Mouse (Mus musculus): ENCODE data around the gene Zbtb43. TPM values are rescaled to one million over a fixed set of nuclear protein-coding genes. Genes with fewer than 3 reads are reported as not detected.
A peak's percentile ranks its signal among the peaks of the same experiment; 100 is the strongest.

Gene Zbtb43
- total and polyA plus RNA-seq, 3 experiments = 8.5 to 10.9 (median 8.9) TPM

GRCm38 (mm10) chr2:33435036-33435650 is 33.2 kb downstream of the Zbtb43 start:
- no peak overlapping the region for H3K4me2 ChIP-seq (ENCODE audit: insufficient read depth, low read depth, poor library complexity, severe bottlenecking)
- no peak overlapping the region for H3K4me3 ChIP-seq (replicated peaks in 1 of 3; ENCODE audit: low read depth in 2 of 3, low read length in 2 of 3, poor library complexity in 1 of 3)
- in situ Hi-C loops (cut with MboI; ENCODE audit: low pct_ligation_motif_present, low pct_unique_long_range_greater_than_20kb, low sequenced_read_pairs) = no loop called here
- peaks cover 5 to 17% of the 10 kb centered on the region in 2 experiments for H3K4me1 ChIP-seq (ENCODE audit: control insufficient read depth in 1 of 2, insufficient read depth in 2 of 2)
- dilution Hi-C loops (cut with MboI; ENCODE audit: extremely low pct_ligation_motif_present, extremely low pct_unique_long_range_greater_than_20kb, low sequenced_read_pairs) = no loop called here
- no peak overlapping the region for H3K9ac ChIP-seq (ENCODE audit: insufficient read depth, low read depth)
- no peaks in the 10 kb centered on the region for H3K36me3 ChIP-seq (replicated peaks in 1 of 2; ENCODE audit: control insufficient read depth in 1 of 2, insufficient read depth in 1 of 2, low read length in 1 of 2)
- peaks cover 6% of the 10 kb centered on the region; the same call in 1 of the 2 replicates for H3K79me2 ChIP-seq (replicated peaks; ENCODE audit: control insufficient read depth, extremely low read depth, insufficient read depth, poor library complexity, severe bottlenecking)
- no peak for DNase-seq (ENCODE audit: extremely low read depth)
- H3K9me3 ChIP-seq (replicated peaks; ENCODE audit: low read length) = no peaks in the 10 kb centered on the region
- TF ChIP-seq NRF1 (IDR thresholded peaks at IDR 0.05; ENCODE audit: low read depth, low read length) = no peak
- no peak for TF ChIP-seq MAZ (IDR thresholded peaks at IDR 0.05; ENCODE audit: low read depth, low read length)
- TF ChIP-seq POLR2A (IDR thresholded peaks at IDR 0.05; ENCODE audit: low read depth, low read length) = no peak
- no peak for TF ChIP-seq ZMIZ1 (IDR thresholded peaks at IDR 0.05; ENCODE audit: low read depth, low read length)
- TF ChIP-seq ZNF384 (IDR thresholded peaks at IDR 0.05; ENCODE audit: low read depth, low read length) = no peak
- TF ChIP-seq BHLHE40 (IDR thresholded peaks at IDR 0.05; ENCODE audit: low read depth, low read length) = no peak
- TF ChIP-seq PAX5 (IDR thresholded peaks at IDR 0.05; ENCODE audit: low read length) = no peak
- no peak for TF ChIP-seq E2F4 (IDR thresholded peaks at IDR 0.05; ENCODE audit: insufficient replicate concordance, low read depth, low read length)
- TF ChIP-seq NELFE (IDR thresholded peaks at IDR 0.05; ENCODE audit: low read depth, low read length) = no peak
- no peak for TF ChIP-seq ZC3H11A (IDR thresholded peaks at IDR 0.05; ENCODE audit: low read depth, low read length)
- no peak for TF ChIP-seq USF1 (IDR thresholded peaks at IDR 0.05; ENCODE audit: low read depth, low read length)
- no peak for TF ChIP-seq CHD2 (IDR thresholded peaks at IDR 0.05; ENCODE audit: low read length)
- TF ChIP-seq CHD1 (IDR thresholded peaks at IDR 0.05; ENCODE audit: low read depth, low read length) = no peak
- TF ChIP-seq TBP (conservative IDR thresholded peaks at IDR 0.05; ENCODE audit: low read depth, low read length) = no peak
- no peak for TF ChIP-seq MAFK (IDR thresholded peaks at IDR 0.05; ENCODE audit: insufficient replicate concordance, low read length)
- TF ChIP-seq ZKSCAN1 (IDR thresholded peaks at IDR 0.05; ENCODE audit: borderline replicate concordance, low read depth, low read length) = no peak
- no peak for TF ChIP-seq USF2 (conservative IDR thresholded peaks at IDR 0.05; ENCODE audit: low read depth, low read length)
- peaks cover 2% of the 10 kb centered on the region for H3K27me3 ChIP-seq (replicated peaks)
- H3K27ac ChIP-seq (ENCODE audit: insufficient read depth, low read depth) = no peak overlapping the region

GRCm38 (mm10) chr2:33432877-33433276 is 35.5 kb downstream of the Zbtb43 start:
- Histone ChIP-seq H3K27me3 (replicated peaks) (no peaks in the 10 kb centered on the region), H3K9me3 (replicated peaks; ENCODE audit: low read length) (no peaks in the 10 kb centered on the region), H3K9ac (ENCODE audit: insufficient read depth, low read depth) (no peak overlapping the region), H3K36me3 (replicated peaks in 1 of 2; ENCODE audit: control insufficient read depth in 1 of 2, insufficient read depth in 1 of 2, low read length in 1 of 2) (peaks cover 0 to 8% of the 10 kb centered on the region in 2 experiments), H3K79me2 (replicated peaks; ENCODE audit: control insufficient read depth, extremely low read depth, insufficient read depth, poor library complexity, severe bottlenecking) (peaks cover 6% of the 10 kb centered on the region; the same call in 1 of the 2 replicates), H3K4me1 (ENCODE audit: control insufficient read depth in 1 of 2, insufficient read depth in 2 of 2) (peaks cover 3 to 22% of the 10 kb centered on the region in 2 experiments), H3K4me3 (replicated peaks in 1 of 3; ENCODE audit: low read depth in 2 of 3, low read length in 2 of 3, poor library complexity in 1 of 3) (no peak overlapping the region), H3K27ac (ENCODE audit: insufficient read depth, low read depth) (no peak overlapping the region), H3K4me2 (ENCODE audit: insufficient read depth, low read depth, poor library complexity, severe bottlenecking) (no peak overlapping the region)
- in situ Hi-C loops (cut with MboI; ENCODE audit: low pct_ligation_motif_present, low pct_unique_long_range_greater_than_20kb, low sequenced_read_pairs) = no loop called here
- peak; percentile 82 for DNase-seq (ENCODE audit: extremely low read depth)
- TF ChIP-seq RAD21 (IDR thresholded peaks at IDR 0.05; ENCODE audit: low read depth, low read length) = peak; percentile 35
- peak; percentile 33 to 73; a peak in 3 of 4 replicates for TF ChIP-seq CTCF (conservative IDR thresholded peaks at IDR 0.05 in 1 of 2, IDR thresholded peaks at IDR 0.05 in 1 of 2; ENCODE audit: low read depth in 2 of 2, low read length in 2 of 2)
- TF ChIP-seq POLR2A (IDR thresholded peaks at IDR 0.05; ENCODE audit: low read depth, low read length) = no peak
- dilution Hi-C loops (cut with MboI; ENCODE audit: extremely low pct_ligation_motif_present, extremely low pct_unique_long_range_greater_than_20kb, low sequenced_read_pairs) = no loop called here
